Mouse (Mus musculus) limb, embryonic 11.5 days (tissue): ENCODE measurements around the gene Prkn. TPM values are rescaled to one million over a fixed set of nuclear protein-coding genes. Genes with fewer than 3 reads are reported as not detected.

Source experiments
- ATAC-seq: fragments of 200-750 bp; cut with Nextera tagmentation; 2 replicates; pipeline ENCODE4 v1.8.0; 2017; ENCODE audit warnings: low read depth; ENCODE audit not compliant: insufficient number of reproducible peaks, low FRiP score, low TSS enrichment
- DNase-seq: peaks from one replicate; pipeline ENCODE4 v3.0.0-alpha.2; 2015; ENCODE audit warnings: low spot score
- H3K27ac ChIP-seq: fragments of 300-500 bp; sonication (generic); replicated peaks from 2 replicates; pipeline ENCODE4 v1.5.1; 2014; ENCODE audit warnings: low read depth, mild to moderate bottlenecking, low read length
- H3K27me3 ChIP-seq: fragments of 300-500 bp; sonication (generic); 2 replicates; pipeline ENCODE4 v1.6.1; 2014; ENCODE audit warnings: mild to moderate bottlenecking, low read length, mixed read lengths; ENCODE audit not compliant: control insufficient read depth, insufficient read depth
- H3K36me3 ChIP-seq: fragments of 300-500 bp; sonication (generic); 2 replicates; pipeline ENCODE4 v1.6.1; 2014; ENCODE audit warnings: mild to moderate bottlenecking, low read length, moderate library complexity, mixed read lengths; ENCODE audit not compliant: control insufficient read depth, insufficient read depth
- H3K4me1 ChIP-seq: fragments of 300-500 bp; sonication (generic); 2 replicates; pipeline ENCODE4 v1.6.1; 2014; ENCODE audit warnings: low read length, mixed read lengths; ENCODE audit not compliant: control insufficient read depth, insufficient read depth
- H3K4me2 ChIP-seq: fragments of 300-500 bp; sonication (generic); 2 replicates; pipeline ENCODE4 v1.6.1; 2014; ENCODE audit warnings: low read depth, mild to moderate bottlenecking, moderate library complexity; ENCODE audit not compliant: severe bottlenecking
- H3K4me3 ChIP-seq: fragments of 300-500 bp; sonication (generic); 2 replicates; pipeline ENCODE4 v1.5.1; 2014; ENCODE audit warnings: low read depth, low read length
- H3K9ac ChIP-seq: fragments of 300-500 bp; sonication (generic); 2 replicates; pipeline ENCODE4 v1.6.1; 2014; ENCODE audit warnings: mild to moderate bottlenecking, low read length
- H3K9me3 ChIP-seq: fragments of 300-500 bp; sonication (generic); 2 replicates; pipeline ENCODE4 v1.6.1; 2016; ENCODE audit warnings: low read length; ENCODE audit not compliant: control insufficient read depth
- WGBS: fragments of 180-500 bp; shearing (Covaris S2); extraction: QIAGEN DNeasy Blood & Tissue Kit; methylation state at CpG from one replicate; pipeline ENCODE4 v1.1.7; 2014; 5-methylcytosine and 5-hydroxymethylcytosine counted together
- polyA plus RNA-seq: library from polyadenylated mRNA; unstranded; fragments of >200 nt; fragmentation: Nextera tagmentation; extraction: Ambion mirVana; gene quantifications from 2 replicates; pipeline ENCODE4 v1.2.1, GENCODE M21; 2014

Gene Prkn
- polyA plus RNA-seq, 1 experiment from 2014 or later, result 1.2 TPM

GRCm38 (mm10) chr17:11332081-11332480 lies 491.9 kb downstream of the Prkn start:
- no peak overlapping the region for H3K9ac ChIP-seq
- H3K4me2 ChIP-seq, result no peak overlapping the region
- H3K4me3 ChIP-seq, result no peak overlapping the region
- ATAC-seq (no peak), DNase-seq (no peak)
- no peaks in the 10 kb centered on the region for H3K36me3 ChIP-seq
- 68% methylated on average over 8 of the region's 8 CpGs for WGBS
- H3K27ac ChIP-seq, result no peak overlapping the region
- no peaks in the 10 kb centered on the region for H3K4me1 ChIP-seq
- no peaks in the 10 kb centered on the region for H3K27me3 ChIP-seq
- no peaks in the 10 kb centered on the region for H3K9me3 ChIP-seq

- H3K27ac ChIP-seq, result no peak overlapping the region
- H3K9ac ChIP-seq, result no peak overlapping the region
- no peaks in the 10 kb centered on the region for H3K27me3 ChIP-seq
- no peaks in the 10 kb centered on the region for H3K36me3 ChIP-seq
- WGBS, result 81% methylated on average over 3 of the region's 3 CpGs
- H3K9me3 ChIP-seq, result no peaks in the 10 kb centered on the region
- DNase-seq, result no peak
- no peak for ATAC-seq
- no peak overlapping the region for H3K4me2 ChIP-seq
- no peak overlapping the region for H3K4me3 ChIP-seq
- H3K4me1 ChIP-seq, result no peaks in the 10 kb centered on the region
These were observed 493.6 kb downstream of the Prkn start for GRCm38 (mm10) chr17:11333741-11334140.

- Histone ChIP-seq H3K4me3 (no peak overlapping the region), H3K9me3 (no peaks in the 10 kb centered on the region), H3K9ac (no peak overlapping the region), H3K4me1 (no peaks in the 10 kb centered on the region), H3K4me2 (no peak overlapping the region), H3K27me3 (no peaks in the 10 kb centered on the region), H3K27ac (no peak overlapping the region), H3K36me3 (no peaks in the 10 kb centered on the region)
- ATAC-seq, result no peak
- 62% methylated on average over 1 of the region's 1 CpGs for WGBS
- DNase-seq, result no peak
These were observed 496.0 kb downstream of the Prkn start for GRCm38 (mm10) chr17:11336156-11336555.

- WGBS, result 78% methylated on average over 4 of the region's 4 CpGs
These were observed 500.2 kb downstream of the Prkn start for GRCm38 (mm10) chr17:11340368-11340767.

GRCm38 (mm10) chr17:11346310-11346709 lies 506.1 kb downstream of the Prkn start:
- no peak overlapping the region for H3K4me2 ChIP-seq
- H3K4me3 ChIP-seq, result no peak overlapping the region
- WGBS, result 92% methylated on average over 1 of the region's 1 CpGs
- no peaks in the 10 kb centered on the region for H3K4me1 ChIP-seq
- H3K9me3 ChIP-seq, result no peaks in the 10 kb centered on the region
- H3K27me3 ChIP-seq, result no peaks in the 10 kb centered on the region
- no peak overlapping the region for H3K27ac ChIP-seq
- ATAC-seq (no peak), DNase-seq (no peak)
- H3K9ac ChIP-seq, result no peak overlapping the region
- no peaks in the 10 kb centered on the region for H3K36me3 ChIP-seq

More at GRCm38 (mm10) chr17:11340368-11340767, 500.2 kb downstream of the Prkn start:
- Histone ChIP-seq H3K27me3 (no peaks in the 10 kb centered on the region), H3K9me3 (no peaks in the 10 kb centered on the region), H3K4me1 (no peaks in the 10 kb centered on the region), H3K9ac (no peak overlapping the region), H3K36me3 (no peaks in the 10 kb centered on the region), H3K4me3 (no peak overlapping the region), H3K4me2 (no peak overlapping the region), H3K27ac (no peak overlapping the region)
- no peak for ATAC-seq
- no peak for DNase-seq

- ATAC-seq, result no peak
- no peak for DNase-seq
- Histone ChIP-seq H3K9ac (no peak overlapping the region), H3K27ac (no peak overlapping the region), H3K4me1 (no peaks in the 10 kb centered on the region; the same call in 1 of the 2 replicates), H3K4me3 (no peak overlapping the region), H3K36me3 (no peaks in the 10 kb centered on the region), H3K4me2 (no peak overlapping the region), H3K27me3 (no peaks in the 10 kb centered on the region), H3K9me3 (no peaks in the 10 kb centered on the region)
- WGBS, result 45% methylated on average over 1 of the region's 1 CpGs
These were observed 512.8 kb downstream of the Prkn start for GRCm38 (mm10) chr17:11352778-11353552.

GRCm38 (mm10) chr17:11353553-11353945 lies 513.4 kb downstream of the Prkn start:
- no peak overlapping the region for H3K4me2 ChIP-seq
- WGBS, result 81% methylated on average over 4 of the region's 4 CpGs
- DNase-seq, result no peak
- H3K4me1 ChIP-seq, result no peaks in the 10 kb centered on the region; the same call in 1 of the 2 replicates
- H3K9ac ChIP-seq, result no peak overlapping the region
- no peaks in the 10 kb centered on the region for H3K27me3 ChIP-seq
- no peaks in the 10 kb centered on the region for H3K9me3 ChIP-seq
- no peak overlapping the region for H3K27ac ChIP-seq
- no peak for ATAC-seq
- H3K4me3 ChIP-seq, result no peak overlapping the region
- no peaks in the 10 kb centered on the region for H3K36me3 ChIP-seq

GRCm38 (mm10) chr17:11354348-11354747 lies 514.2 kb downstream of the Prkn start:
- no peak overlapping the region for H3K27ac ChIP-seq
- no peak for DNase-seq
- H3K4me2 ChIP-seq, result no peak overlapping the region
- no peak for ATAC-seq
- no peaks in the 10 kb centered on the region for H3K36me3 ChIP-seq
- no peaks in the 10 kb centered on the region; the same call in 1 of the 2 replicates for H3K4me1 ChIP-seq
- WGBS, result 82% methylated on average over 7 of the region's 7 CpGs
- no peak overlapping the region for H3K9ac ChIP-seq
- no peaks in the 10 kb centered on the region for H3K27me3 ChIP-seq
- H3K9me3 ChIP-seq, result no peaks in the 10 kb centered on the region
- H3K4me3 ChIP-seq, result no peak overlapping the region

- H3K27ac ChIP-seq, result no peak overlapping the region
- no peak overlapping the region for H3K9ac ChIP-seq
- DNase-seq, result no peak
- no peaks in the 10 kb centered on the region for H3K9me3 ChIP-seq
- H3K4me1 ChIP-seq, result no peaks in the 10 kb centered on the region
- no peak for ATAC-seq
- WGBS, result 94% methylated on average over 2 of the region's 2 CpGs
- H3K27me3 ChIP-seq, result no peaks in the 10 kb centered on the region
- H3K4me2 ChIP-seq, result no peak overlapping the region
- H3K4me3 ChIP-seq, result no peak overlapping the region
- no peaks in the 10 kb centered on the region for H3K36me3 ChIP-seq
These were observed 535.3 kb downstream of the Prkn start for GRCm38 (mm10) chr17:11375461-11375860.
